Mouse (Mus musculus) myocyte (in vitro differentiated cells): ENCODE measurements around the gene Gm20604.

Experiments
- CEBPB ChIP-seq: IDR thresholded peaks from 2 replicates; pipeline ENCODE4 v1.6.1; 2011; ENCODE audit warnings: mild to moderate bottlenecking, moderate library complexity; ENCODE audit not compliant: poor library complexity, insufficient read depth, severe bottlenecking
- E2F4 ChIP-seq: IDR thresholded peaks from one replicate; pipeline ENCODE4 v1.6.1; 2011; ENCODE audit warnings: mild to moderate bottlenecking, control low read depth, moderate library complexity; ENCODE audit not compliant: insufficient read depth
- MAX ChIP-seq: IDR thresholded peaks from one replicate; pipeline ENCODE4 v1.6.1; 2011; ENCODE audit warnings: low read depth, mild to moderate bottlenecking, control low read depth
- MYOG ChIP-seq, 3 experiments: IDR thresholded peaks; one replicate each; pipeline ENCODE4 v1.6.1; 2011; ENCODE audit warnings: control low read depth in 2 of 3, low read depth in 2 of 3, mild to moderate bottlenecking in 2 of 3; ENCODE audit not compliant: insufficient read length in 2 of 3, control insufficient read depth in 1 of 3, insufficient read depth in 1 of 3
- POLR2A ChIP-seq: IDR thresholded peaks from one replicate; pipeline ENCODE4 v1.6.1; 2011; ENCODE audit warnings: low read depth, mild to moderate bottlenecking, control low read depth, moderate library complexity; ENCODE audit not compliant: insufficient read length
- SRF ChIP-seq: IDR thresholded peaks from one replicate; pipeline ENCODE4 v1.6.1; 2011; ENCODE audit warnings: low read depth; ENCODE audit not compliant: control insufficient read depth, insufficient read length

DNA sequence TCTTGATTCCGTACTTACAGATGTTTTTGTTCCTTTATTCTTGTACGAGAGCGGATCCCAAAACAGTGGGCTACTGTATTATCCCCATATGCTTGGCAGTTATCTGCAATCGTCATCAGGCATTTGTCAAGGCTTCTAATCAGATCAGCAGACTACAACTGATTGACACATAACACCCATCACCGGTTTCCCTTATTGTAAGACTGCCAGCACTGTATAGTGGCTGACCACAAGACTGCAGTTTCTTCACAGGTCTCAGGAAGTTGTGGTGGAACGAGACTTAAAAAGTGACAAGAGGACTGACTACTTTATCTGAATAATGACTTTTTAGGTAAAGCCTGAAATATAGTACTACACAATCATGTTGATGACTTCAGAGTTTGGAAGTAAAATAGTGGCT is 13.6 kb downstream of the Gm20604 start:
- no peak for TF ChIP-seq MAX
- TF ChIP-seq POLR2A, result no peak
- no peak for TF ChIP-seq E2F4
- no peak for TF ChIP-seq MYOG (IDR thresholded peaks at IDR 0.05; ENCODE audit: control insufficient read depth in 1 of 3, insufficient read depth in 1 of 3, insufficient read length in 2 of 3, low read depth in 2 of 3)
- TF ChIP-seq CEBPB, result no peak
- no peak for TF ChIP-seq SRF
